ENCODE assay signal across 8 mouse cellular contexts in the genomic region with DNA sequence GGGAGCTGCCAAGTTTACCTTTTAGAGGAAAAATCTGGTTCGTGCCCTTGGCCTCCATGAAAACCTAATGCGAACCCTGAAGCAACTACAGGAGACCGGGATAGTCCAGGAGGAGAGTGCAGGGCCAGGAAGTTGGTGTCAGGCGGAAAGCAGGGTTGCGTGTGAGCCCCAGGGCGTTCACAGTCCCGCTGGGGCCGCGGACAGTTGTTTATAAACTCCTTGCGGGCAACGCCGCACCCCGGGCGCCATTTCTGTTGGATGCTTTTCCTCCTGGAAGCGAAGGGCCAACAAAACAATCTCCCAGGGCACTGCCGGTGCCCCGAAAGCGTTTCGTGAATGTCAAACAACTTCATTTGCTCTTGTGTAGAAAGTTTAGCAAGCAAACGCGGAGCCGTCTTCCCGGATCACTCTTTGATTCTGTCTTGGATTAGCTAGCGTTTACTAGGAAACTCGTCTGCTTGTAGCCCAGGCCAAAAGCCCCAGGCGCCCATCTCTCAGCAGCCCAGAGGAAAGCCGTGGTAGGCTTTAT. TPM values are rescaled to one million over a fixed set of nuclear protein-coding genes. Genes with fewer than 3 reads are reported as not detected.
A peak's percentile ranks its signal among the peaks of the same experiment; 100 is the strongest.
DNase-seq lines count a peak whose midpoint lies in the region; ATAC-seq lines count a peak whose summit lies in the region.

No protein-coding gene starts in this region.

- no peak for ATAC-seq in liver, embryonic 12.5 days

- H3K27ac ChIP-seq in liver, embryonic 12.5 days = no peak overlapping the region

- 1% methylated on average over 27 of the region's 27 CpGs for WGBS in liver, embryonic 12.5 days (ENCODE audit: insufficient replicate concordance)

- DNase-seq in adrenal gland, postnatal 36 days = peak; percentile 3 to 15
- DNase-seq in adrenal gland, postnatal 4 days (ENCODE audit: low spot score in 2 of 2) = no peak
- peak; percentile 11 for DNase-seq in Muller cell, postnatal 12 days (ENCODE audit: inconsistent ontology term)
- peak; percentile 7 for DNase-seq in heart, postnatal 4 days
- no peak for DNase-seq in urinary bladder, postnatal 36 days (ENCODE audit: low spot score in 2 of 2)
- DNase-seq in left cerebral cortex, postnatal 4 days = no peak
- DNase-seq in cerebellum, adult 9-10 months = no peak

- H3K4me1 ChIP-seq in liver, embryonic 12.5 days = peaks cover 7% of the 10 kb centered on the region

- peak overlapping the region; percentile 24; the same call in 1 of the 2 replicates for H3K4me2 ChIP-seq in liver, embryonic 12.5 days

- H3K9me3 ChIP-seq in liver, embryonic 12.5 days (replicated peaks) = no peaks in the 10 kb centered on the region

- intact Hi-C loops in left cerebral cortex, postnatal 4 days (cut with DNase I) = loop anchor here (5.0 kb wide), 1 partner anchor 136 kb away; no protein-coding TSS in a partner anchor

- peak overlapping the region; percentile 9; the same call in 1 of the 2 replicates for H3K4me3 ChIP-seq in liver, embryonic 12.5 days

- no peaks in the 10 kb centered on the region for H3K36me3 ChIP-seq in liver, embryonic 12.5 days

- no peak overlapping the region for H3K9ac ChIP-seq in liver, embryonic 12.5 days

- H3K27me3 ChIP-seq in liver, embryonic 12.5 days (replicated peaks) = peaks cover 100% of the 10 kb centered on the region

RNA-seq across cellular contexts. Expression of gene Gm10320, which starts 11.1 kb away (rescaled TPM):
- total RNA-seq in adrenal gland, postnatal 36 days (2021) = under 1 TPM in 1 of 2 experiments, not detected in 1; 0.79 TPM
- under 1 TPM in 1 of 2 experiments, not detected in 1; 0.68 TPM for total RNA-seq in adrenal gland, postnatal 4 days (2021)
- not detected for total RNA-seq in heart, postnatal 4 days (2021)
- polyA plus RNA-seq in liver, embryonic 12.5 days (2016; fragmentation: Nextera tagmentation; extraction: Ambion mirVana) = 0.63 and 0.98 TPM in 2 replicates
- not detected for total RNA-seq in left cerebral cortex, postnatal 4 days (2021)

Comparison
In these comparisons a context has a peak if more than half of its experiments do, and no peak if none do; other contexts are left out.
1. DNase-seq: peak in adrenal gland, postnatal 36 days (2 of 2), Muller cell, postnatal 12 days (single experiment) and heart, postnatal 4 days (single experiment); none in adrenal gland, postnatal 4 days (0 of 2), urinary bladder, postnatal 36 days (0 of 2), left cerebral cortex, postnatal 4 days (single experiment) and cerebellum, adult 9-10 months (single experiment).